ENCODE assay signal across 17 mouse cellular contexts in genomic region chr7:63918771-63919768, GRCm38 (mm10). TPM values are rescaled to one million over a fixed set of nuclear protein-coding genes. Genes with fewer than 3 reads are reported as not detected.
A peak's percentile ranks its signal among the peaks of the same experiment; 100 is the strongest.
DNase-seq lines count a peak whose midpoint lies in the region; ATAC-seq and TF ChIP-seq lines count a peak whose summit lies in the region.
"Had no signal": no experiment of that assay in that cellular context is flagged by ENCODE, and none has a peak within 500 bp of the region (broad histone marks: within the 10 kb centered on the region; RNA-seq: fewer than 3 reads in every experiment).

No protein-coding gene starts in this region.

- H3K27ac ChIP-seq in gastrocnemius, adult 2 months: peak overlapping the region; percentile 98
- H3K27ac ChIP-seq in layer of hippocampus, adult 2 months: peak overlapping the region; percentile 82
- no peak overlapping the region for H3K27ac ChIP-seq in lung, embryonic 15.5 days
- H3K27ac ChIP-seq in olfactory bulb, adult 2 months (ENCODE audit: insufficient read depth, low read depth, low read length): peak overlapping the region; percentile 19; the same call in 1 of the 2 replicates
- no peak overlapping the region for H3K27ac ChIP-seq in forebrain, embryonic 15.5 days (replicated peaks)
- H3K27ac ChIP-seq: macrophage had no signal

- 0 out of 2 replicates have a peak, but pooled peaks have one; percentile 10 for ATAC-seq in lung, embryonic 15.5 days (ENCODE audit: borderline replicate concordance, extremely low read depth, low FRiP score, low TSS enrichment)
- no peak for ATAC-seq in forebrain, embryonic 15.5 days (replicated peaks)

- H3K36me3 ChIP-seq in lung, embryonic 15.5 days: no peaks in the 10 kb centered on the region
- no peaks in the 10 kb centered on the region for H3K36me3 ChIP-seq in forebrain, embryonic 15.5 days

- peaks cover 51% of the 10 kb centered on the region for H3K4me1 ChIP-seq in lung, embryonic 15.5 days
- peaks cover 49% of the 10 kb centered on the region for H3K4me1 ChIP-seq in olfactory bulb, adult 2 months (ENCODE audit: control insufficient read depth, insufficient read depth, low read length)
- peaks cover 30% of the 10 kb centered on the region for H3K4me1 ChIP-seq in forebrain, embryonic 15.5 days

- H3K9ac ChIP-seq in lung, embryonic 15.5 days: no peak overlapping the region
- no peak overlapping the region for H3K9ac ChIP-seq in forebrain, embryonic 15.5 days (replicated peaks)

- no peak overlapping the region for H3K4me2 ChIP-seq in lung, embryonic 15.5 days
- H3K4me2 ChIP-seq in forebrain, embryonic 15.5 days (replicated peaks): no peak overlapping the region

- H3K4me3 ChIP-seq in gastrocnemius, adult 2 months: peak overlapping the region; percentile 17
- no peak overlapping the region for H3K4me3 ChIP-seq in layer of hippocampus, adult 2 months
- H3K4me3 ChIP-seq in lung, embryonic 15.5 days: no peak overlapping the region
- H3K4me3 ChIP-seq in olfactory bulb, adult 2 months (ENCODE audit: insufficient read depth, low read depth, low read length): no peak overlapping the region
- no peak overlapping the region for H3K4me3 ChIP-seq in forebrain, embryonic 15.5 days

- H3K27me3 ChIP-seq in lung, embryonic 15.5 days: no peaks in the 10 kb centered on the region
- no peaks in the 10 kb centered on the region for H3K27me3 ChIP-seq in forebrain, embryonic 15.5 days

- 83% methylated on average over 12 of the region's 12 CpGs for WGBS in lung, embryonic 15.5 days
- WGBS in olfactory bulb, adult 2 months: 64% methylated on average over 12 of the region's 12 CpGs
- WGBS in forebrain, embryonic 15.5 days: 86% methylated on average over 12 of the region's 12 CpGs

- no peak for TF ChIP-seq CTCF in gastrocnemius, adult 2 months (IDR thresholded peaks at IDR 0.05)
- TF ChIP-seq CTCF in layer of hippocampus, adult 2 months (conservative IDR thresholded peaks at IDR 0.05): no peak
- no peak for TF ChIP-seq CTCF in olfactory bulb, adult 2 months (IDR thresholded peaks at IDR 0.05; ENCODE audit: insufficient read depth, low read depth, low read length)

- no peak for TF ChIP-seq POLR2A in olfactory bulb, adult 2 months (IDR thresholded peaks at IDR 0.05; ENCODE audit: insufficient read depth, low read depth, low read length)

- peak; percentile 61 for DNase-seq in gastrocnemius, adult 2 months
- no peak for DNase-seq in gastrocnemius, adult 18-20 months (ENCODE audit: low spot score)
- DNase-seq in layer of hippocampus, adult 2 months (ENCODE audit: low spot score in 2 of 2): no peak
- DNase-seq in layer of hippocampus, adult 18-20 months (ENCODE audit: low spot score in 2 of 2): no peak
- DNase-seq in adrenal gland, adult 2 months: no peak
- DNase-seq: adrenal gland, postnatal 10 days; cerebellum, adult 11 months; gastrocnemius, postnatal 10 days; right cerebral cortex, postnatal 14 days had no signal

- H3K9me3 ChIP-seq in lung, embryonic 15.5 days: no peaks in the 10 kb centered on the region
- H3K9me3 ChIP-seq in forebrain, embryonic 15.5 days: no peaks in the 10 kb centered on the region

- intact Hi-C loops in gastrocnemius, adult 2 months (cut with DNase I): no loop called here

RNA-seq across cellular contexts. Expression of gene E030018B13Rik, which starts 2.4 kb away (rescaled TPM):
- under 1 TPM in 1 of 2 experiments, not detected in 1; 0.22 TPM for total RNA-seq in gastrocnemius, adult 2 months (2021)
- not detected for total RNA-seq in gastrocnemius, adult 18-20 months (2021)
- total RNA-seq in layer of hippocampus, adult 2 months (2021): not detected
- total RNA-seq in layer of hippocampus, adult 18-20 months (2021): not detected
- polyA plus RNA-seq in lung, embryonic 15.5 days (2015; fragmentation: Nextera tagmentation; extraction: Ambion mirVana): 0.15 and 0.26 TPM in 2 replicates
- polyA plus RNA-seq in olfactory bulb, adult 2 months (2012; ENCODE audit: insufficient read depth, insufficient read length, low replicate concordance, missing spikeins): not detected in 2 replicates
- polyA plus RNA-seq in forebrain, embryonic 15.5 days (2015; fragmentation: Nextera tagmentation; extraction: Ambion mirVana): 0.31 and 0.39 TPM in 2 replicates
- not detected for total RNA-seq in adrenal gland, adult 2 months (2021)
- polyA plus RNA-seq in adrenal gland, adult 2 months (2012; rRNA removed): not detected in 2 replicates
- total RNA-seq: adrenal gland, postnatal 10 days; gastrocnemius, postnatal 10 days; hematopoietic stem cell, adult 5-6 weeks; left cerebral cortex, postnatal 14 days had no signal
- polyA plus RNA-seq: macrophage; neural tube, embryonic 11.5 days; stomach, embryonic 16.5 days had no signal

RNA-seq across cellular contexts. Expression of gene Klf13, which starts 19.6 kb away (rescaled TPM):
- 10 to 100 TPM; 56.6 to 59.6 TPM for total RNA-seq in gastrocnemius, adult 2 months (2021)
- total RNA-seq in gastrocnemius, adult 18-20 months (2021): 10 to 100 TPM; 33.3 to 55.3 TPM
- total RNA-seq in layer of hippocampus, adult 2 months (2021): 100 to 1,000 TPM; 200 to 216 TPM
- 100 to 1,000 TPM; 202 to 217 TPM for total RNA-seq in layer of hippocampus, adult 18-20 months (2021)
- 34.4 and 35.1 TPM in 2 replicates for polyA plus RNA-seq in lung, embryonic 15.5 days (2015; fragmentation: Nextera tagmentation; extraction: Ambion mirVana)
- 47.4 and 143 TPM in 2 replicates for polyA plus RNA-seq in olfactory bulb, adult 2 months (2012; ENCODE audit: insufficient read depth, insufficient read length, low replicate concordance, missing spikeins)
- 34.7 and 34.8 TPM in 2 replicates for polyA plus RNA-seq in forebrain, embryonic 15.5 days (2015; fragmentation: Nextera tagmentation; extraction: Ambion mirVana)
- 10 to 100 TPM; 67.0 to 77.8 TPM for total RNA-seq in adrenal gland, adult 2 months (2021)
- polyA plus RNA-seq in adrenal gland, adult 2 months (2012; rRNA removed): 69.2 and 87.7 TPM in 2 replicates

Comparison
In these comparisons a context has a peak if more than half of its experiments do, and no peak if none do; other contexts are left out.
1. H3K27ac ChIP-seq: peak in gastrocnemius, adult 2 months (single experiment), layer of hippocampus, adult 2 months (single experiment) and olfactory bulb, adult 2 months (single experiment); none in lung, embryonic 15.5 days (single experiment) and forebrain, embryonic 15.5 days (single experiment).